Mouse (Mus musculus) liver, adult 2 months (tissue): Measurements from ENCODE around the gene Ncdn. TPM values are rescaled to one million over a fixed set of nuclear protein-coding genes. Genes with fewer than 3 reads are reported as not detected.

Experiments
- DNase-seq: peaks from one replicate; pipeline ENCODE4 v3.0.0-alpha.2; 2011; ENCODE audit warnings: low read depth, low spot score; ENCODE audit errors: extremely low read depth
- H3K27ac ChIP-seq: fragments of 200-500 bp; replicated peaks from 2 replicates; pipeline ENCODE4 v1.5.1; 2012; ENCODE audit warnings: low read depth, mild to moderate bottlenecking, control low read depth, inconsistent platforms, low read length; ENCODE audit not compliant: insufficient read depth
- H3K27me3 ChIP-seq: fragments of 200-500 bp; 2 replicates; pipeline ENCODE4 v1.6.1; 2012; ENCODE audit warnings: mild to moderate bottlenecking, moderate library complexity, low read length, inconsistent platforms; ENCODE audit not compliant: control insufficient read depth, insufficient read depth
- H3K36me3 ChIP-seq: fragments of 200-500 bp; 2 replicates; pipeline ENCODE4 v1.6.1; 2012; ENCODE audit warnings: low read length, inconsistent platforms; ENCODE audit not compliant: control insufficient read depth, insufficient read depth
- H3K4me1 ChIP-seq: fragments of 200-500 bp; 2 replicates; pipeline ENCODE4 v1.6.1; 2011; ENCODE audit warnings: low read length; ENCODE audit not compliant: control insufficient read depth, insufficient read depth
- H3K4me3 ChIP-seq: fragments of 200-500 bp; 2 replicates; pipeline ENCODE4 v1.5.1; 2011; ENCODE audit warnings: low read depth, mild to moderate bottlenecking, control low read depth, low read length, moderate library complexity; ENCODE audit not compliant: insufficient read depth
- H3K79me2 ChIP-seq: fragments of 200-500 bp; 2 replicates; pipeline ENCODE4 v1.6.1; 2012; ENCODE audit warnings: inconsistent platforms, mild to moderate bottlenecking, low read length, moderate library complexity; ENCODE audit not compliant: control insufficient read depth, insufficient read depth
- H3K9ac ChIP-seq: fragments of 200-500 bp; 2 replicates; pipeline ENCODE4 v1.6.1; 2012; ENCODE audit warnings: low read depth, mild to moderate bottlenecking, control low read depth, inconsistent platforms, low read length
- CTCF ChIP-seq: fragments of 200-500 bp; IDR thresholded peaks from 2 replicates; pipeline ENCODE4 v1.5.1; 2011; ENCODE audit warnings: low read depth, low read length, control low read depth
- POLR2A ChIP-seq: fragments of 200-500 bp; IDR thresholded peaks from 2 replicates; pipeline ENCODE4 v1.6.1; 2011; ENCODE audit warnings: low read length, control low read depth; ENCODE audit not compliant: insufficient read depth; ENCODE audit errors: extremely low read depth
- WGBS: fragments of 180-500 bp; shearing (Covaris S2); methylation state at CpG from one replicate; pipeline ENCODE4 v1.1.7; 2018; 5-methylcytosine and 5-hydroxymethylcytosine counted together
- polyA plus RNA-seq: library from polyadenylated mRNA; depleted of rRNA; stranded (reverse); fragments of >200 nt; gene quantifications from 2 replicates; pipeline ENCODE4 v1.2.3, GENCODE M21; 2012
- total RNA-seq: library from RNA; depleted of rRNA; stranded (reverse); fragments of >200 nt; gene quantifications from 2 replicates; pipeline ENCODE4 v1.2.3, GENCODE M21; 2014

Gene Ncdn
- total and polyA plus RNA-seq, 2 experiments, result 2.4 to 12.8 TPM

GRCm38 (mm10) chr4:126739966-126740676, 13.1 kb downstream of the Ncdn start:
- Histone ChIP-seq H3K4me1 (no peaks in the 10 kb centered on the region), H3K79me2 (no peaks in the 10 kb centered on the region), H3K36me3 (peaks cover under 1% of the 10 kb centered on the region; the same call in 1 of the 2 replicates), H3K27ac (no peak overlapping the region), H3K27me3 (peaks cover 10% of the 10 kb centered on the region), H3K9ac (no peak overlapping the region), H3K4me3 (no peak overlapping the region)
- TF ChIP-seq CTCF (peak; percentile 58), POLR2A (no peak)
- DNase-seq, result no peak
- WGBS, result 46% methylated on average over 10 of the region's 10 CpGs

GRCm38 (mm10) chr4:126736001-126736414, 17.2 kb downstream of the Ncdn start, which contains the start of gene Tfap2e:
TSS of gene Tfap2e (minus strand) at chr4:126736240.
- 3% methylated on average over 32 of the region's 32 CpGs for WGBS
- DNase-seq, result no peak

GRCm38 (mm10) chr4:126735382-126736000, 17.7 kb downstream of the Ncdn start:
- TF ChIP-seq CTCF (no peak), POLR2A (no peak)
- H3K27ac ChIP-seq, result no peak overlapping the region
- H3K27me3 ChIP-seq, result peaks cover 29% of the 10 kb centered on the region
- WGBS, result 3% methylated on average over 48 of the region's 62 CpGs
- no peaks in the 10 kb centered on the region for H3K79me2 ChIP-seq
- H3K9ac ChIP-seq, result no peak overlapping the region; the same call in 1 of the 2 replicates
- H3K4me3 ChIP-seq, result peak overlapping the region; percentile 29; the same call in 1 of the 2 replicates
- DNase-seq, result no peak
- H3K36me3 ChIP-seq, result no peaks in the 10 kb centered on the region
- H3K4me1 ChIP-seq, result peaks cover 4% of the 10 kb centered on the region

More at GRCm38 (mm10) chr4:126736001-126736414, 17.2 kb downstream of the Ncdn start, which contains the start of gene Tfap2e:
- no peak within 1 kb of the TSS; the same call in 1 of the 2 replicates for H3K9ac ChIP-seq
- H3K79me2 ChIP-seq, result no peaks in the 10 kb centered on the region
- H3K27me3 ChIP-seq, result peaks cover 29% of the 10 kb centered on the region
- H3K4me1 ChIP-seq, result peaks cover 4% of the 10 kb centered on the region
- H3K27ac ChIP-seq, result no peak within 1 kb of the TSS
- H3K4me3 ChIP-seq, result peak within 1 kb of the TSS; percentile 29; the same call in 1 of the 2 replicates
- no peak for TF ChIP-seq POLR2A
- TF ChIP-seq CTCF, result no peak
- no peaks in the 10 kb centered on the region for H3K36me3 ChIP-seq

- peak overlapping the region; percentile 29; the same call in 1 of the 2 replicates for H3K4me3 ChIP-seq
- no peaks in the 10 kb centered on the region for H3K36me3 ChIP-seq
- H3K9ac ChIP-seq, result no peak overlapping the region
- no peaks in the 10 kb centered on the region for H3K79me2 ChIP-seq
- H3K27me3 ChIP-seq, result peaks cover 32% of the 10 kb centered on the region
- TF ChIP-seq POLR2A (no peak), CTCF (no peak)
- WGBS, result 6% methylated on average over 47 of the region's 51 CpGs
- no peak for DNase-seq
- no peak overlapping the region for H3K27ac ChIP-seq
- H3K4me1 ChIP-seq, result peaks cover 4% of the 10 kb centered on the region
Measured at GRCm38 (mm10) chr4:126734700-126735381, 18.4 kb downstream of the Ncdn start.

- no peak for DNase-seq
- TF ChIP-seq CTCF, result no peak
- no peak for TF ChIP-seq POLR2A
- H3K4me3 ChIP-seq, result no peak overlapping the region
- 11% methylated on average over 16 of the region's 16 CpGs for WGBS
- peaks cover 4% of the 10 kb centered on the region for H3K4me1 ChIP-seq
- H3K36me3 ChIP-seq, result no peaks in the 10 kb centered on the region
- no peaks in the 10 kb centered on the region for H3K79me2 ChIP-seq
- H3K27ac ChIP-seq, result no peak overlapping the region
- no peak overlapping the region for H3K9ac ChIP-seq
- H3K27me3 ChIP-seq, result peaks cover 33% of the 10 kb centered on the region
Measured at GRCm38 (mm10) chr4:126734001-126734603, 19.1 kb downstream of the Ncdn start.
